In genomic region chr2:174284807-174285457, GRCm38 (mm10) we compare ENCODE assay signal across 9 mouse cellular contexts. TPM values are rescaled to one million over a fixed set of nuclear protein-coding genes. Genes with fewer than 3 reads are reported as not detected.
A peak's percentile ranks its signal among the peaks of the same experiment; 100 is the strongest.
DNase-seq lines count a peak whose midpoint lies in the region; ATAC-seq and TF ChIP-seq lines count a peak whose summit lies in the region.
"Had no signal": no experiment of that assay in that cellular context is flagged by ENCODE, and none has a peak within 500 bp of the region (broad histone marks: within the 10 kb centered on the region; RNA-seq: fewer than 3 reads in every experiment).

No protein-coding gene starts in this region.

- no peak for TF ChIP-seq CTCF in thymus, adult 2 months (IDR thresholded peaks at IDR 0.05; ENCODE audit: borderline replicate concordance, control insufficient read depth, extremely low read depth, insufficient read depth, low read length, poor library complexity)

- peak; percentile 85 for DNase-seq in heart, adult 11 months
- no peak for DNase-seq in heart, adult 8-10 months (ENCODE audit: low spot score)
- DNase-seq in ZHBTc4 (ENCODE audit: low read depth, low spot score) = peak; percentile 89
- DNase-seq in thymus, adult 2 months = no peak
- no peak for DNase-seq in kidney, postnatal 14 days
- DNase-seq: B cell, adult 2 months had no signal

- no peak overlapping the region for H3K27ac ChIP-seq in hindbrain, embryonic 12.5 days
- H3K27ac ChIP-seq in midbrain, embryonic 12.5 days (replicated peaks) = no peak overlapping the region
- H3K27ac ChIP-seq in thymus, adult 2 months (ENCODE audit: control insufficient read depth, insufficient read depth, low read length) = no peak overlapping the region

- peak overlapping the region; percentile 53 for H3K4me2 ChIP-seq in hindbrain, embryonic 12.5 days (replicated peaks)
- peak overlapping the region; percentile 47 for H3K4me2 ChIP-seq in midbrain, embryonic 12.5 days (replicated peaks)

- H3K27me3 ChIP-seq in hindbrain, embryonic 12.5 days = peaks cover 63% of the 10 kb centered on the region
- peaks cover 65% of the 10 kb centered on the region for H3K27me3 ChIP-seq in midbrain, embryonic 12.5 days
- no peaks in the 10 kb centered on the region; the same call in 1 of the 2 replicates for H3K27me3 ChIP-seq in thymus, adult 2 months (ENCODE audit: control insufficient read depth, insufficient read depth, low read length)

- no peak for TF ChIP-seq POLR2A in thymus, adult 2 months (IDR thresholded peaks at IDR 0.05; ENCODE audit: control insufficient read depth, extremely low read depth, insufficient read depth, low read length, poor library complexity)

- H3K4me1 ChIP-seq in hindbrain, embryonic 12.5 days = peaks cover 20% of the 10 kb centered on the region
- H3K4me1 ChIP-seq in midbrain, embryonic 12.5 days = peaks cover 10% of the 10 kb centered on the region
- no peaks in the 10 kb centered on the region for H3K4me1 ChIP-seq in thymus, adult 2 months (replicated peaks; ENCODE audit: control insufficient read depth, insufficient read depth, low read length)

- ATAC-seq in hindbrain, embryonic 12.5 days (ENCODE audit: low FRiP score) = peak; percentile 16; the same call in 1 of the 2 replicates
- ATAC-seq in midbrain, embryonic 12.5 days (ENCODE audit: low FRiP score, low read depth) = no peak
- no peak for ATAC-seq in frontal cortex, adult (ENCODE audit: low TSS enrichment)

- no peak overlapping the region for H3K9ac ChIP-seq in hindbrain, embryonic 12.5 days
- H3K9ac ChIP-seq in midbrain, embryonic 12.5 days (replicated peaks) = no peak overlapping the region

- H3K9me3 ChIP-seq in hindbrain, embryonic 12.5 days (replicated peaks) = peaks cover 27% of the 10 kb centered on the region
- H3K9me3 ChIP-seq in midbrain, embryonic 12.5 days = peaks cover 23% of the 10 kb centered on the region

- 58% methylated on average over 58 of the region's 58 CpGs for WGBS in hindbrain, embryonic 12.5 days
- WGBS in midbrain, embryonic 12.5 days = 46% methylated on average over 58 of the region's 58 CpGs
- WGBS in thymus, adult 2 months = 52% methylated on average over 58 of the region's 58 CpGs

- H3K36me3 ChIP-seq in hindbrain, embryonic 12.5 days = peaks cover 75% of the 10 kb centered on the region
- peaks cover 70% of the 10 kb centered on the region for H3K36me3 ChIP-seq in midbrain, embryonic 12.5 days
- H3K36me3 ChIP-seq in thymus, adult 2 months (ENCODE audit: control insufficient read depth, insufficient read depth, low read length) = no peaks in the 10 kb centered on the region

- H3K4me3 ChIP-seq in hindbrain, embryonic 12.5 days = peak overlapping the region; percentile 32
- H3K4me3 ChIP-seq in midbrain, embryonic 12.5 days = peak overlapping the region; percentile 29
- H3K4me3 ChIP-seq in thymus, adult 2 months (ENCODE audit: control insufficient read depth, insufficient read depth, low read length) = no peak overlapping the region

RNA-seq across cellular contexts. Expression of gene Gnas, which starts 0.8 kb away (rescaled TPM):
- total RNA-seq in heart, adult 8-10 months (2022) = 1,000 to 10,000 TPM; 1,172 to 1,307 (median 1,221) TPM
- polyA plus RNA-seq in hindbrain, embryonic 12.5 days (2016; fragmentation: Nextera tagmentation; extraction: Ambion mirVana) = 1,701 and 1,752 TPM in 2 replicates
- polyA plus RNA-seq in midbrain, embryonic 12.5 days (2016; fragmentation: Nextera tagmentation; extraction: Ambion mirVana) = 1,415 and 1,424 TPM in 2 replicates
- 681 and 716 TPM in 2 replicates for polyA plus RNA-seq in thymus, adult 2 months (2012; rRNA removed)

Comparison
In these comparisons a context has a peak if more than half of its experiments do, and no peak if none do; other contexts are left out.
1. DNase-seq: peak in heart, adult 11 months (single experiment) and ZHBTc4 (single experiment); none in heart, adult 8-10 months (single experiment), thymus, adult 2 months (single experiment) and kidney, postnatal 14 days (single experiment).